Mouse (Mus musculus) erythroblast, embryonic 14.5 days (primary cell): Measurements from ENCODE around the gene St3gal3.

ENCODE experiments used
- GATA1 ChIP-seq: IDR thresholded peaks from 2 replicates; pipeline ENCODE4 v1.6.1; 2012; ENCODE audit warnings: low read length, inconsistent platforms, mixed read lengths
- TAL1 ChIP-seq: IDR thresholded peaks from 3 replicates; pipeline ENCODE4 v1.6.1; 2012; ENCODE audit warnings: low read length, inconsistent platforms, mixed read lengths

DNA sequence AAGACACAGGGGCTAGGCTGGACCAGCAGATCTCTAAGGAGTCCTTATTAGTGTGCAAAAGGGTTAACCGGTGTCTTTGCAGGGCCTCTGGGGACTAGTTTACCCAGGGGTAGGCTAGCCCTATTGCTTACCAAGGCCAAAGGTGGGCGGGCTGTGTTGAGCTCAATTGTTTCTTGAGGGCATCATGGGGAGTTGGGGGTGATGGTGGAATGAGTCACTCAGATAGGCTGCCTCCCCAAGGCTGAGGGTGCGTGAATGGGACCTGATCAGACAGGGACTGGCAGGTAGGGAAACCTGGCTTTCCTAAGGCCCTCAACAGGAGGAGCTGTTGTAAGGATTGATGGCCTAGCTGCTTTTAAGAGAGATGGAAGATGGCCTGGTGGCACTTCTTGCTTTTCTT lies 142.7 kb downstream of the St3gal3 start:
- TF ChIP-seq GATA1 (no peak), TAL1 (no peak)
